Mouse (Mus musculus): ENCODE data around the gene Pirb.

The Pirb gene

DNA sequence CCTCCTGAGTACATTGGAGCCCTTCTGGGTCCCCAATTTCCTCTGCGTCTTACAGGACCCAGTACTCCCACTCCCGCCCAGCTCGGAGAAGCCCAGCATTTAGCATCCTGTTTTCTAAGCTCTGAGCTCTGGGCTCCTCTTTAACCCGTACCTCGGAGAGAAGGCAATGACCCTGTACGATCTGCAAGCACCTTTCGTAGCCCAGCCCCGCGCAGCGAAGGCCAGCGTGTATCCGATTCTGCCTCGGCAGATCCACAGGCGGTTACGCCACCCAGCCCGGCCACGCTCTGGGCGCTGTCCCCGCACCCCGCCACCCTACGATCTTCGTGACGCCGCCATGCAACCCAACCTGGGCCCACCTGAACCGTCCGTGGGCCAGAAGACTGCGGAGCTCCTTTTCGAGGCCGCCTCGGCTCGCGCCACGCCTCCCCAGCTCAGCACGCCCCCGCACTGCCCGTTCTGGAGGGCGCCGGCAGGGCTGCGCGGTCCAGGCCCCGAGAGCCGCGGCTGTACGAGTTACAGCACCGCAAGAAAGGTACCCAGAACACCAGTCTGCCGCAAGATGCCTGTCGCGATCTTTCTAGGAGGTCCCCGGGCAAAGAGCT lies 27.7 kb downstream of the Pirb start, which contains the start of gene Tsen34:
Gene Tsen34 (plus strand): TSS at position 482 of the 605 bp plus-strand sequence.
- no peak for DNase-seq (ENCODE audit: low read depth, low spot score)

DNA sequence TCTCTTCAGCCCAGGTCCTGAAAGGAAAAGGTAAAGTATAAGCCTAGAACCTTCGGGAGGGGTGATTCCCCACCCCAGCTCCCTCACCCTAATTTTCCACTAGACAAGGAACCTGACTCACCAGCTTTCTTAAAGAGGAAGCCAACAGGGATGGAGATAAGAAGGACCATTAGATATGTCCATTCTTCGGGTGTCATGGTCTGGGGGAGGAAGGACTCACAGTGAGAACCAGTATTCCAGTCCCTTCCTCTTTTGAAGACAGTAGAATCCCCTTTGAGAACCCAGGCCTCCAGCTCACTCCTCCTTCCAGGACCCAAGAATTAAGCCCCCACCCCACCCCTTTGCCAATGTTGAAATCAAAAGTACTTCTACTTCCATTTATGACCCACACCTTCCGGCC lies 28.3 kb downstream of the Pirb start:
- no peak for DNase-seq (ENCODE audit: low read depth, low spot score)

DNA sequence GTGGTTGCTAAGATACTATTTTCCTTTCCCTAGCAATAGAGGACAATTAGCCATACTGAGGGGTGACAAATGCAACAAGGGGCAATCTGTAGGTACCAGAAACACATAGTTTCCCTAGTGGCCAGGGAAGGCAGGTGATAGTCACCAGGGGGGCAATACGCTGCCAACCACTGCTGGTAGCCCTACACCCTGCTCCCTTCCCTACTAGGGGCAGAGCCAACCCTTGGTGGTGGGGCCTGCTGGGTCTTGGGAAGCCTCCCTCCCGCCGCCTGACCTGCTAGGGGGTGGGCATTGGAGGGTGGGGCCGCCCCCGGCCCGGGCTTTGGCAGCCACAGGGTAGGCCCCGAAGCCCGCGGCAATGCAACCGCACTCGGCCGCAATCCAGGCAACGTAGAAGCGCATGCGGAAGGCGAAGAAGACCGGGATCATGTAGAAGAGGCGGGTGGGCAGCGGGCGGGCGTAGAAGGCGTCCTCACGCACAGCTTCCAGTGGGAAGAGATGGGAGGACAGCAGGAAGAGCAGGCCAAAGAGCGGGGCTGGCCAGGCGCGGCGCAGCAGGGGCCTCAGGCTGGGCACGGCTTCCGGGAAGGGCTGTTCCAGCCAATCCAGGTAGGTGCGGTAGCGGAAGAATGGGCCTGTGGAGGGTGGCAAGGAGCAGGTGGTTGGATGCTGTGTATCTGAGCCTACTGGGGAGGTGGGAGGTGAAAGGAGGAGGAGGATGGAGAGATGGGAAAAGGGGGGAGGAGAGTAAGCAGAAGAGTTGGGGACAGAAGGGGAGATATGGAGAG lies 34.6 kb downstream of the Pirb start:
- no peak for DNase-seq (ENCODE audit: low read depth, low spot score)

DNA sequence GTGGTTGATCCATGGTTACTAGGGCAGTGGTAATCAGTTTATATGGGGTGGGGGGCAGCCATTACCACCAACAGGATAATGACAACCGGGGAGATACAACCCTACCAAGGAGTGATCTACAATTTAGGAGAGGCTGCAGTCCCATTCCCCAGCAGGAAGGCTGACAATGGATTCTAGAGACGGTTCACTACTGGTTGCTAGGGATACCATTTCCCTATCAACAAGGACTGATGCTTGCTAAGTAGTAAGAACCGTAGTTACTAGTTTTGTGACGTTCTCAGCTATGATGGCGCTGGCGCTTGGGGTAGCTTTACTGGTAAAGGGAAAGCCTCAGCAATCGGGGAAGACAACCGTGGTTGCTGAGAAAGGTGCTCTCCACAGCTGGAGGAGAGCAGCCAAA lies 35.5 kb downstream of the Pirb start:
- no peak for DNase-seq (ENCODE audit: low read depth, low spot score)

DNA sequence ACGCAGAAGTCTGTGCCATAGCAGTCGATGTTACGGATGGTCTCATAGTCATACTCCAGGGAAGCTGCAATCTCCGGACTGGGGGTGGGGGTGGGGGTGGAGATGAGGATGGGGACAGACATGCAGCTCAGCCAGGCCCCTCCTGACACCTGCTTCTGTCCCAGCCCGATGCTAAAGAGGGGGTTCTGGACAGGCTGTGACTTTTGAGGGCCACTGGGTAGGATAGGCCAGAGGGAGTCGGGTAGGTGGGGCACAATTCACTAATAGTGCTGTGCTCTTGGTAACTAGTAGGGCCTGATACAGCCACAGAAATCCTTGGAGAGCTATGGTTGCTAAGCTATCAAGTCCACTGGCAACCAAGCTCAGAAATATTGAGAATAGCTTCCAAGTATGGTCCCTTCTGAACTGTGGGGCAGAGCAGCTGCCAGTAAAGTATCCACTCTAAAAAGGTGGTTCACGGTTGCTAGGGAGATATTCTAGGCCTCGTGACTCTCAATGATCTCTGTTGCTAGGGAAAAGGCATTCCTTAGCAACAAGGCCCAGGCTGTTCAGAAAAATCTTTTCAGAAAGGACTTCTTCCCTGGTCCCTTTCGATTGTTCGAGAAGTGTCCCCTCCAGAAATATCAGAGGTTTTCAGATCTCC lies 36.2 kb downstream of the Pirb start:
- no peak for DNase-seq (ENCODE audit: low read depth, low spot score)

DNA sequence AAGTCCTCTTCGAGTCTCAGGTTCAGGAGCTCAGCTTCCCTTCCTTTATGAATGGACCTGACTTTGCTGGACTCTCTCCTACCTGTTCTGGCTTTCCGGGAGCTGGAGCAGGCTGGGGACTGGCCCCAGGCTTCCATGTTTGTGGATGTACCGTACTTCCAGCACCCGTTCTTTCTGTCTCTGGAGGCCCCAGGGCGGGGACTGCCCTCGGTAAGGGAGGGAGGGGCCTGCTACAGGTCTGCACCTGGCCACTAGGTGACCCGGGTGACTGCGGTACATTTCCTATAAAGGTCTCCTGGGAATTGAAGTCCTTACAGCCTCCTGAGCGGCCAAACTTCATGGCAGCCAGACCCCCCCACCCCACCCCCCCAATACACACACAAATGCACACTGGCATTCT lies 42.8 kb downstream of the Pirb start, which contains the start of gene Tmc4:
Gene Tmc4 (minus strand): TSS at position 212 of the 400 bp plus-strand sequence.
- DNase-seq (ENCODE audit: low read depth, low spot score): no peak

DNA sequence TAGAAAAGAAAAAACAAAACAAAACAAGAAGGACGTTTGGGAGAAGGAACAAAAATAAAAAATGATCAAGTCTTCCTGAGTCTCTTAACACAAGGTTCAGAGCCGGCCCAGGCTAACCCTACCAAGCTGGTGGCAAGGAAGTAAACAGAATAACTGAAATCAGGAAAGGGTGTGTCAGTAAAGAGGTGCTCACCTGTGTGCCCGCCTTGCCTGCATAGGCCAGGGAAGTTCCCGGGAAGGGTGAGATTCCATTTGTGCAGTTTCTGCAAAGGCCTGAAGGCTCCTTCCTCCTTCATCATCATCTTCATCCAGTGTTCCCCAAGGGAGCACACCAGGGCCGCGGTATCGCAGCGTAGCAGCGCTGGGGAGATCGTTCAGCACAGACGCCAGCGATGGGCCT lies 43.8 kb downstream of the Pirb start:
- no peak for DNase-seq (ENCODE audit: low read depth, low spot score)

DNA sequence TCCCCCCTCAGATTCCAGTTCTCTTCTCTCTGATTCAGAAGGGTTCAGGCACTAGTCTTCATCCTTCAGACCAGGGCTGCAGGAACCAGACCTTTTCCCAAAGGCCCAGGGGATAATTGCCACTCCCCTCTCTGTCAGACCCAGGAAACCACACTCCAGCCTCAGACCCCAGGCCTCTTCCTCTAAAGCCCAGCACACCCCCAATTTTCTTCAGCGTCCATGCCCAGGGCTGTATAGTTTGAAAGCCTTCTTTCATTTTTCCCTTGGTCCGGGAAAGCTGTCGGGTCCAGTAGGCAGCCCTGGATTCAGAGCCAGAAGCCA lies 45.0 kb downstream of the Pirb start:
- DNase-seq (ENCODE audit: low read depth, low spot score): no peak

DNA sequence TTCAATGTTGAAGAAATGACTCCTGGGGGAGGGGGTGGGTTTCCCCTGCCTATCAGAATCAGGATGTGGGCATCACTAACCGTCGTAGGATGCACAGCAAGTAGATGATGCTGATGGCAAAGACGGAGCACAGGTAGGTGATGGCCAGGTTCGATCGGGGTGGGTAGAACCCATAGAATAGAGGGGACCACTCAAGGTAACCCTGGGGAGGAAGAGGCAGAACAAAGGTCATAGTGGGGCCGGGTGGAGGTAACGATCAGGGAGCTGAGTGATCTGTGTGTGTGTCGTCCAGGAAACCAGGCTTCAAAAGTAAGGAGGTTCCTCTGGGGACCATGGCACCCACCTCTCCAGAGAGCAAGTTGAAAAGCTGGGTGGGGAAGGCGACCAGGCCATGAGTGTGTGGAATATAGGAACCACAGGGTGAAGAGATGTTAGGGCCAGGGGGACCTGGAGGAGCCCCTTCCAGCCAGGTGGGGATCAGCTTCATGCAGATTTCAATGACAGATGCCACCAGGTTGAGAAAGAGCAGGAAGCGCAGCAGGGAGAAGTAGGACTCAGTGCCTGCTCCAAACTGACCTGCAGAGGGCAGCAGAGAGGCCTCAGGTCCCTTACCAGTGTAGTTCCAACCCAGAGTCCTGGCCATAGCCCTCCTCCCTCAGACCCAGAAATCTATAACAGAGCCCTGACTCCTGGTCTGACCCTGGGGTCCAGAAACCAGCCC lies 45.5 kb downstream of the Pirb start:
- peak; percentile 55 for DNase-seq (ENCODE audit: low read depth, low spot score)

DNA sequence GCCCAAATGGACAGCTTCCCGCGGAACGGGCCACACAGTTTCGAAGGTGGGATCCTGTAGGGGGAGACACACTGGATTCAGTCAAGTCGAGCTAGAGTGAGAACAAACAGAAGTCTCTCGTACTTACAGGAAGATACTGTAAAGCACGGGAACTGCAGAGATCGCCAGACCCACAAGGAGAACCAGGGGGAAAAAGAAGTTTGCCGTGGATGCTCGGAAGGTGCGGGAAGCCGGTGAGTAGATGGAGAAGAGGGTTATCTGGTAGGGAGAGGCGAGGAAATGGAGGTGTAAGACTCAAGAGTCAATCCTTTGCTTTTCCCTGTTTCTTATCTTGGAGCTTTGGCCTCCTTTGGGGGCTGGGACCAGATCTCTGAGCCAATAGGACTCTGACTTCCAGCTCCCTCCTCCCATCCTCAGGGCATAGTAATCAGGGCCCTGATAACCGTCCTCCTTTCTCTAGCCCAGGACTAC lies 53.2 kb downstream of the Pirb start:
- no peak for DNase-seq (ENCODE audit: low read depth, low spot score)

DNA sequence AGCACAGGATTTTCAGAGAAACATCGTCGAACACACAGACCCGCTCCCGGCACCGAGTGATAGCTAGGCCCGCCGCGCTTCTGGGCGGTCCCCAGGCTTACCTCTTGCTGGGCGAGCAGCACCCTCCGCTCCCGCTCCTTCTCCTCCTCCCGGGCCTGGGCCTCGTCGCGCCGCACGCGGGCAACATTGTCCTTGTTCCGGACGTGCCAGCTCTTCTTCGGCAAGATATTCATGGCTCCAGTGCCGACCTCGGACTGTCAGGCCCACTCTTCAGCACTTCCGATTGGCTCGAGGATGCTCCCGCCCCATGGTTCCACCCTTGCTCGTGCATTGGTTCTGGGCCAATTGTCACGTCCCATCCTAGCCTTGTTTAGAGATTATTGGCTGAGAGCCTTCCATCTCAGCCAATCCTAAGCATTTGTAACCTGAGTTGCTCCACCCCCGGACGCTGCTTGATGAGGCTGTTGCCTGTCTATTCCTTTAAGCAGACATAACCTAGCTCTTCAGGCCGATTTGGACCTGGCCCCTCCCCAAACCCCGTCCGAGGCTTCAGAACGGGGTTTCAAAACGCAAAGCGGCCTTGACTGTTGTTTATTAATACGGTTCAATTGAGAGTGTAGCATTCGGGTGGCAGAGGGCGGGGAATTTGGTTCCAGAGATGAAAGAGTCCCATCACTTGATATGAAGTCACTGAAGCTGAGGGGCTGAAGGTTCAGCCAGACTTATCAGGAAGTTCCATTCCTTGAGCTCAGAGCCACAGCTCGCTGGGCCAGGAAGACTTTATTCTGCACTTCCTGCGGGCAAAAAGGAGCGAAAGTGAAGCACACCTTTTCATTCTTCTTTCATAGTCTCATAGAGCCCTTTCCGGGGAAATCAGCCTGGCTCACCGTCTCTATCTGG lies 54.7 kb downstream of the Pirb start, which contains the start of gene Leng1:
Gene Leng1 (minus strand): TSS at position 626 of the 900 bp plus-strand sequence.
- DNase-seq (ENCODE audit: low read depth, low spot score): peak; percentile 99

DNA sequence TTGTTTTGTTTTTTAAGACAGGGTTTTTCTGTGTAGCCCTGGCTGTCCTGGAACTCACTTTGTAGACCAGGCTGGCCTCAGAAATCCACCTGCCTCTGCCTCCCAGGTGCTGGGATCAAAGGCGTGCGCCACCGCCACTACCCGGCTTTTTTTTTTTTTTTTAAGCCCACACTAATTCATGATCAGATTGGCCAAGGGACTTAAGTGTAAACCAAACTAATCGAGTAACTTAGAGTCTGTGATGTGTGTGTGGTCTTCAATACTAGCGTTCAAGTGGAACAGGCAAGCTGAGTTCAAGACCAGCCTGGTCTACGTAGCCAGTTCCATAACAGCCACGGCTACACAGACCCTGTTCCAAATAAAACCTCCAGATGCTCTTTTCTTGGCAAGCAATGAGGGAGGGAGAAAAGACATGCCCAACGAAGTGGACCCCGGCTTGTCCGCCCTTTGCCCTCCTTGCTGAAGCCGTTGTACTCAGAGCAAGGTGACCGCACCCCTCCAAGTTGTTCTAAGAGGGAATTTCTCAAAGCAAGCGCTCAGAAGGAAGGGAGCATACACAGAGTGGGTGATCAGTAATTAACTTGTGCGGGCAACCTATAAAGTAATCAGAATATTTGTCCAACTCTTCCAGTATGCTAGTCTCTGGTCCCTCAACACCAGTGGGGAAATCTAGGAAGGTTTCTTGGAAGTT lies 55.5 kb downstream of the Pirb start:
- DNase-seq (ENCODE audit: low read depth, low spot score): no peak
